Mouse (Mus musculus): ENCODE data around the gene Tnnc2. TPM values are rescaled to one million over a fixed set of nuclear protein-coding genes. Genes with fewer than 3 reads are reported as not detected.

The Tnnc2 gene
- polyA plus RNA-seq, 1 experiment = 0.62 TPM

GRCm38 (mm10) chr2:164745843-164746479, 33.8 kb downstream of the Tnnc2 start, which contains the start of the genes Wfdc3 and Dnttip1:
Wfdc3 (minus strand) TSS chr2:164745931.
Dnttip1 (plus strand) TSS chr2:164745983.
- Histone ChIP-seq H3K4me1 (ENCODE audit: control insufficient read depth, insufficient read depth, low read length) (peaks cover 12% of the 10 kb centered on the region), H3K27me3 (ENCODE audit: control insufficient read depth, insufficient read depth, low read length) (no peaks in the 10 kb centered on the region), H3K4me3 (replicated peaks; ENCODE audit: insufficient read depth, low read depth, low read length) (peak within 1 kb of the TSS; percentile 91), H3K27ac (ENCODE audit: insufficient read depth, low read length) (peak within 1 kb of the TSS; percentile 78)
- under 1% methylated on average over 69 of the region's 70 CpGs for WGBS
- no peak for TF ChIP-seq CTCF (IDR thresholded peaks at IDR 0.05; ENCODE audit: borderline replicate concordance, insufficient read depth, low read depth, low read length)
- peak; percentile 66 for TF ChIP-seq POLR2A (IDR thresholded peaks at IDR 0.05; ENCODE audit: borderline replicate concordance, insufficient read depth, low read length)
- DNase-seq = peak; percentile 91 to 93

- Histone ChIP-seq H3K4me1 (ENCODE audit: control insufficient read depth, insufficient read depth, low read length) (peaks cover 12% of the 10 kb centered on the region), H3K27ac (ENCODE audit: insufficient read depth, low read length) (no peak overlapping the region), H3K4me3 (replicated peaks; ENCODE audit: insufficient read depth, low read depth, low read length) (peak overlapping the region; percentile 91), H3K27me3 (ENCODE audit: control insufficient read depth, insufficient read depth, low read length) (no peaks in the 10 kb centered on the region)
- 62% methylated on average over 13 of the region's 13 CpGs for WGBS
- TF ChIP-seq CTCF (IDR thresholded peaks at IDR 0.05; ENCODE audit: borderline replicate concordance, insufficient read depth, low read depth, low read length) = no peak
- TF ChIP-seq POLR2A (IDR thresholded peaks at IDR 0.05; ENCODE audit: borderline replicate concordance, insufficient read depth, low read length) = no peak
- DNase-seq = no peak
Observed at GRCm38 (mm10) chr2:164744987-164745386, 34.8 kb downstream of the Tnnc2 start.

GRCm38 (mm10) chr2:164739876-164740275, 39.9 kb downstream of the Tnnc2 start:
- H3K27me3 ChIP-seq (ENCODE audit: control insufficient read depth, insufficient read depth, low read length) = no peaks in the 10 kb centered on the region
- no peak overlapping the region for H3K27ac ChIP-seq (ENCODE audit: insufficient read depth, low read length)
- no peak overlapping the region for H3K4me3 ChIP-seq (replicated peaks; ENCODE audit: insufficient read depth, low read depth, low read length)
- WGBS = 40% methylated on average over 7 of the region's 7 CpGs
- no peak for DNase-seq
- TF ChIP-seq POLR2A (IDR thresholded peaks at IDR 0.05; ENCODE audit: borderline replicate concordance, insufficient read depth, low read length) (no peak), CTCF (IDR thresholded peaks at IDR 0.05; ENCODE audit: borderline replicate concordance, insufficient read depth, low read depth, low read length) (no peak)
- peaks cover 1% of the 10 kb centered on the region; the same call in 1 of the 2 replicates for H3K4me1 ChIP-seq (ENCODE audit: control insufficient read depth, insufficient read depth, low read length)

- 75% methylated on average over 3 of the region's 3 CpGs for WGBS
- no peak for DNase-seq
- no peak overlapping the region for H3K4me3 ChIP-seq (replicated peaks; ENCODE audit: insufficient read depth, low read depth, low read length)
- TF ChIP-seq POLR2A (IDR thresholded peaks at IDR 0.05; ENCODE audit: borderline replicate concordance, insufficient read depth, low read length) (no peak), CTCF (IDR thresholded peaks at IDR 0.05; ENCODE audit: borderline replicate concordance, insufficient read depth, low read depth, low read length) (no peak)
- H3K27ac ChIP-seq (ENCODE audit: insufficient read depth, low read length) = no peak overlapping the region
- no peaks in the 10 kb centered on the region; the same call in 1 of the 2 replicates for H3K27me3 ChIP-seq (ENCODE audit: control insufficient read depth, insufficient read depth, low read length)
- H3K4me1 ChIP-seq (ENCODE audit: control insufficient read depth, insufficient read depth, low read length) = no peaks in the 10 kb centered on the region
Observed at GRCm38 (mm10) chr2:164737377-164738090, 42.2 kb downstream of the Tnnc2 start.

GRCm38 (mm10) chr2:164735446-164735845, 44.3 kb downstream of the Tnnc2 start:
- Histone ChIP-seq H3K4me1 (ENCODE audit: control insufficient read depth, insufficient read depth, low read length) (no peaks in the 10 kb centered on the region), H3K27me3 (ENCODE audit: control insufficient read depth, insufficient read depth, low read length) (no peaks in the 10 kb centered on the region; the same call in 1 of the 2 replicates), H3K4me3 (replicated peaks; ENCODE audit: insufficient read depth, low read depth, low read length) (no peak overlapping the region), H3K27ac (ENCODE audit: insufficient read depth, low read length) (no peak overlapping the region)
- TF ChIP-seq POLR2A (IDR thresholded peaks at IDR 0.05; ENCODE audit: borderline replicate concordance, insufficient read depth, low read length) = no peak
- TF ChIP-seq CTCF (IDR thresholded peaks at IDR 0.05; ENCODE audit: borderline replicate concordance, insufficient read depth, low read depth, low read length) = no peak
- WGBS = 85% methylated on average over 5 of the region's 5 CpGs
- no peak for DNase-seq

- Histone ChIP-seq H3K4me1 (ENCODE audit: control insufficient read depth, insufficient read depth, low read length) (no peaks in the 10 kb centered on the region), H3K4me3 (replicated peaks; ENCODE audit: insufficient read depth, low read depth, low read length) (no peak overlapping the region), H3K27ac (ENCODE audit: insufficient read depth, low read length) (no peak overlapping the region), H3K27me3 (ENCODE audit: control insufficient read depth, insufficient read depth, low read length) (no peaks in the 10 kb centered on the region; the same call in 1 of the 2 replicates)
- WGBS = 83% methylated on average over 5 of the region's 5 CpGs
- TF ChIP-seq POLR2A (IDR thresholded peaks at IDR 0.05; ENCODE audit: borderline replicate concordance, insufficient read depth, low read length) (no peak), CTCF (IDR thresholded peaks at IDR 0.05; ENCODE audit: borderline replicate concordance, insufficient read depth, low read depth, low read length) (no peak)
- no peak for DNase-seq
Observed at GRCm38 (mm10) chr2:164734839-164735238, 44.9 kb downstream of the Tnnc2 start.

GRCm38 (mm10) chr2:164733259-164733658, 46.5 kb downstream of the Tnnc2 start:
- Histone ChIP-seq H3K4me3 (replicated peaks; ENCODE audit: insufficient read depth, low read depth, low read length) (no peak overlapping the region), H3K27ac (ENCODE audit: insufficient read depth, low read length) (no peak overlapping the region), H3K27me3 (ENCODE audit: control insufficient read depth, insufficient read depth, low read length) (no peaks in the 10 kb centered on the region; the same call in 1 of the 2 replicates), H3K4me1 (ENCODE audit: control insufficient read depth, insufficient read depth, low read length) (no peaks in the 10 kb centered on the region)
- TF ChIP-seq POLR2A (IDR thresholded peaks at IDR 0.05; ENCODE audit: borderline replicate concordance, insufficient read depth, low read length) (no peak), CTCF (IDR thresholded peaks at IDR 0.05; ENCODE audit: borderline replicate concordance, insufficient read depth, low read depth, low read length) (no peak)
- WGBS = 93% methylated on average over 2 of the region's 2 CpGs
- no peak for DNase-seq
